Mouse (Mus musculus) liver, embryonic 15.5 days (tissue): ENCODE data around the gene Traf5. TPM values are rescaled to one million over a fixed set of nuclear protein-coding genes. Genes with fewer than 3 reads are reported as not detected.

ENCODE experiments used
- ATAC-seq: fragments of 200-750 bp; cut with Nextera tagmentation; 2 replicates; pipeline ENCODE4 v1.8.0; 2017; ENCODE audit warnings: moderate number of reproducible peaks, mild to moderate bottlenecking, moderate library complexity; ENCODE audit not compliant: insufficient read depth
- H3K27ac ChIP-seq: fragments of 300-500 bp; sonication (generic); replicated peaks from 2 replicates; pipeline ENCODE4 v1.5.1; 2015; ENCODE audit warnings: mild to moderate bottlenecking, inconsistent platforms
- H3K27me3 ChIP-seq: fragments of 300-500 bp; sonication (generic); 2 replicates; pipeline ENCODE4 v1.6.1; 2015; ENCODE audit warnings: mild to moderate bottlenecking, inconsistent platforms
- H3K36me3 ChIP-seq: fragments of 300-500 bp; sonication (generic); replicated peaks from 2 replicates; pipeline ENCODE4 v1.6.1; 2015; ENCODE audit warnings: moderate library complexity, mild to moderate bottlenecking, inconsistent platforms
- H3K4me1 ChIP-seq: fragments of 300-500 bp; sonication (generic); replicated peaks from 2 replicates; pipeline ENCODE4 v1.6.1; 2015; ENCODE audit warnings: inconsistent platforms
- H3K4me2 ChIP-seq: fragments of 300-500 bp; sonication (generic); 2 replicates; pipeline ENCODE4 v1.6.1; 2015; ENCODE audit warnings: moderate library complexity, mild to moderate bottlenecking, inconsistent platforms
- H3K4me3 ChIP-seq: fragments of 300-500 bp; sonication (generic); replicated peaks from 2 replicates; pipeline ENCODE4 v1.5.1; 2015; ENCODE audit warnings: mild to moderate bottlenecking, inconsistent platforms
- H3K9ac ChIP-seq: fragments of 300-500 bp; sonication (generic); 2 replicates; pipeline ENCODE4 v1.6.1; 2015; ENCODE audit warnings: moderate library complexity, mild to moderate bottlenecking, inconsistent platforms
- H3K9me3 ChIP-seq: fragments of 300-500 bp; sonication (generic); replicated peaks from 2 replicates; pipeline ENCODE4 v1.6.1; 2016; ENCODE audit warnings: inconsistent platforms
- WGBS: fragments of 180-500 bp; shearing (Covaris S2); methylation state at CpG from one replicate; pipeline ENCODE4 v1.1.7; 2015; ENCODE audit warnings: mixed read lengths; ENCODE audit not compliant: insufficient replicate concordance; 5-methylcytosine and 5-hydroxymethylcytosine counted together
- polyA plus RNA-seq: library from polyadenylated mRNA; unstranded; fragments of >200 nt; fragmentation: Nextera tagmentation; extraction: Ambion mirVana; gene quantifications from 2 replicates; pipeline ENCODE4 v1.2.1, GENCODE M21; 2015

The Traf5 gene
- polyA plus RNA-seq, 1 experiment from 2014 or later: 8.0 TPM

- H3K4me2 ChIP-seq: peak overlapping the region; percentile 92
- no peaks in the 10 kb centered on the region for H3K9me3 ChIP-seq
- ATAC-seq: no peak
- no peak overlapping the region for H3K27ac ChIP-seq
- H3K4me1 ChIP-seq: peaks cover 40% of the 10 kb centered on the region
- peak overlapping the region; percentile 79 for H3K4me3 ChIP-seq
- peak overlapping the region; percentile 84 for H3K9ac ChIP-seq
- WGBS: 57% methylated on average over 11 of the region's 11 CpGs
- no peaks in the 10 kb centered on the region for H3K36me3 ChIP-seq
- H3K27me3 ChIP-seq: no peaks in the 10 kb centered on the region
Observed at GRCm38 (mm10) chr1:192090689-192091567, 1.4 kb downstream of the Traf5 start.

GRCm38 (mm10) chr1:192090281-192090680 lies 2.1 kb downstream of the Traf5 start:
- Histone ChIP-seq H3K27me3 (no peaks in the 10 kb centered on the region), H3K27ac (0 out of 2 replicates have a peak overlapping the region, but pooled peaks have one; percentile 1), H3K4me1 (peaks cover 40% of the 10 kb centered on the region), H3K4me3 (peak overlapping the region; percentile 79; the same call in 1 of the 2 replicates), H3K9ac (no peak overlapping the region), H3K4me2 (peak overlapping the region; percentile 92; the same call in 1 of the 2 replicates), H3K36me3 (no peaks in the 10 kb centered on the region), H3K9me3 (no peaks in the 10 kb centered on the region)
- no peak for ATAC-seq
- WGBS: 62% methylated on average over 3 of the region's 3 CpGs

- Histone ChIP-seq H3K27ac (no peak overlapping the region), H3K36me3 (no peaks in the 10 kb centered on the region), H3K27me3 (no peaks in the 10 kb centered on the region), H3K4me2 (0 out of 2 replicates have a peak overlapping the region, but pooled peaks have one; percentile 92), H3K9me3 (no peaks in the 10 kb centered on the region), H3K9ac (no peak overlapping the region), H3K4me3 (no peak overlapping the region), H3K4me1 (peaks cover 40% of the 10 kb centered on the region)
- 61% methylated on average over 9 of the region's 9 CpGs for WGBS
- no peak for ATAC-seq
Observed at GRCm38 (mm10) chr1:192089208-192090166, 2.9 kb downstream of the Traf5 start.

GRCm38 (mm10) chr1:192088011-192088410 lies 4.3 kb downstream of the Traf5 start:
- ATAC-seq: no peak
- H3K4me1 ChIP-seq: peaks cover 38% of the 10 kb centered on the region
- H3K27ac ChIP-seq: no peak overlapping the region
- no peak overlapping the region for H3K4me3 ChIP-seq
- no peaks in the 10 kb centered on the region for H3K36me3 ChIP-seq
- H3K4me2 ChIP-seq: no peak overlapping the region
- H3K27me3 ChIP-seq: no peaks in the 10 kb centered on the region
- WGBS: 73% methylated on average over 4 of the region's 4 CpGs
- H3K9ac ChIP-seq: no peak overlapping the region
- no peaks in the 10 kb centered on the region for H3K9me3 ChIP-seq

GRCm38 (mm10) chr1:192087098-192087497 lies 5.3 kb downstream of the Traf5 start:
- Histone ChIP-seq H3K4me3 (no peak overlapping the region), H3K27ac (no peak overlapping the region), H3K9me3 (no peaks in the 10 kb centered on the region), H3K4me1 (peaks cover 33% of the 10 kb centered on the region), H3K9ac (no peak overlapping the region), H3K36me3 (peaks cover 5% of the 10 kb centered on the region), H3K4me2 (no peak overlapping the region), H3K27me3 (no peaks in the 10 kb centered on the region)
- 62% methylated on average over 4 of the region's 4 CpGs for WGBS
- ATAC-seq: no peak

- 76% methylated on average over 12 of the region's 12 CpGs for WGBS
- H3K27me3 ChIP-seq: no peaks in the 10 kb centered on the region
- H3K4me1 ChIP-seq: peaks cover 27% of the 10 kb centered on the region
- H3K4me2 ChIP-seq: no peak overlapping the region
- H3K4me3 ChIP-seq: no peak overlapping the region
- no peak for ATAC-seq
- H3K9me3 ChIP-seq: peaks cover under 1% of the 10 kb centered on the region; the same call in 1 of the 2 replicates
- no peak overlapping the region for H3K9ac ChIP-seq
- no peak overlapping the region for H3K27ac ChIP-seq
- H3K36me3 ChIP-seq: peaks cover 5% of the 10 kb centered on the region
Observed at GRCm38 (mm10) chr1:192086279-192087037, 5.9 kb downstream of the Traf5 start.

- Histone ChIP-seq H3K27me3 (no peaks in the 10 kb centered on the region), H3K4me3 (no peak overlapping the region), H3K4me1 (peaks cover 14% of the 10 kb centered on the region), H3K9me3 (peaks cover 8% of the 10 kb centered on the region; the same call in 1 of the 2 replicates), H3K4me2 (no peak overlapping the region), H3K36me3 (peaks cover 13% of the 10 kb centered on the region), H3K9ac (no peak overlapping the region), H3K27ac (no peak overlapping the region)
- ATAC-seq: no peak
- 78% methylated on average over 10 of the region's 10 CpGs for WGBS
Observed at GRCm38 (mm10) chr1:192085218-192085617, 7.1 kb downstream of the Traf5 start.

GRCm38 (mm10) chr1:192082646-192083045 lies 9.7 kb downstream of the Traf5 start:
- H3K4me2 ChIP-seq: no peak overlapping the region
- no peak overlapping the region for H3K27ac ChIP-seq
- peaks cover 8% of the 10 kb centered on the region; the same call in 1 of the 2 replicates for H3K9me3 ChIP-seq
- H3K4me3 ChIP-seq: no peak overlapping the region
- peaks cover 13% of the 10 kb centered on the region; the same call in 1 of the 2 replicates for H3K4me1 ChIP-seq
- 77% methylated on average over 1 of the region's 1 CpGs for WGBS
- no peaks in the 10 kb centered on the region for H3K27me3 ChIP-seq
- H3K36me3 ChIP-seq: peaks cover 13% of the 10 kb centered on the region
- no peak overlapping the region for H3K9ac ChIP-seq
- no peak for ATAC-seq

- ATAC-seq: no peak
- Histone ChIP-seq H3K4me1 (peaks cover 19% of the 10 kb centered on the region; the same call in 1 of the 2 replicates), H3K27ac (no peak overlapping the region), H3K36me3 (peaks cover 13% of the 10 kb centered on the region), H3K4me2 (no peak overlapping the region), H3K27me3 (no peaks in the 10 kb centered on the region), H3K9ac (no peak overlapping the region), H3K9me3 (peaks cover 8% of the 10 kb centered on the region; the same call in 1 of the 2 replicates), H3K4me3 (no peak overlapping the region)
- 75% methylated on average over 2 of the region's 2 CpGs for WGBS
Observed at GRCm38 (mm10) chr1:192081129-192081528, 11.2 kb downstream of the Traf5 start.

- 56% methylated on average over 1 of the region's 1 CpGs for WGBS
- no peak for ATAC-seq
- Histone ChIP-seq H3K4me3 (no peak overlapping the region), H3K4me1 (peaks cover 27% of the 10 kb centered on the region), H3K27ac (no peak overlapping the region; the same call in 1 of the 2 replicates), H3K9ac (no peak overlapping the region), H3K9me3 (peaks cover 8% of the 10 kb centered on the region; the same call in 1 of the 2 replicates), H3K4me2 (no peak overlapping the region), H3K27me3 (no peaks in the 10 kb centered on the region), H3K36me3 (peaks cover 13% of the 10 kb centered on the region)
Observed at GRCm38 (mm10) chr1:192079121-192079520, 13.2 kb downstream of the Traf5 start.
